Mouse (Mus musculus): ENCODE measurements around the gene Olfr1507.

Olfr1507 gene

DNA sequence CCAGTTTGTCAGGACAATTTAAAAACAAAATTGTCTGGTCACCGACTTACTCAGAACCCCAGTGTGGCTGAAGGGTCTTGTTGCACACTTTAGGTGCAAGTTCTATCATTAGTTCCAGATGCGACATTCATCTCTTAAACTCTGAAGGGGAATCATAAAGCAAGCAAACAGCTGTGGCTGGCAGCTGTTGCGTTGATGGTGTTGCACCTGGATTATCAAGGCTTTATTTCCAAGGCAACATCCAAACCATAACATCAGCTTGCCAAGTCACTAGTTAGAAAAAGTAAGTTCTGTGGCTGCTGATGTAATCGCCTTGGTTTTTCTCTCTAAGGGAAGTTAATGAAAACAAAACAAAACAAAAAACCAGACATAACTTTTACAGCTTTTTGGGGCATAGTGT, at the start of gene Olfr1507:
TSS of gene Olfr1507 (minus strand) at position 234 of the 400 bp plus-strand sequence.
- in situ Hi-C loops (cut with MseI, MboI), result no loop called here

DNA sequence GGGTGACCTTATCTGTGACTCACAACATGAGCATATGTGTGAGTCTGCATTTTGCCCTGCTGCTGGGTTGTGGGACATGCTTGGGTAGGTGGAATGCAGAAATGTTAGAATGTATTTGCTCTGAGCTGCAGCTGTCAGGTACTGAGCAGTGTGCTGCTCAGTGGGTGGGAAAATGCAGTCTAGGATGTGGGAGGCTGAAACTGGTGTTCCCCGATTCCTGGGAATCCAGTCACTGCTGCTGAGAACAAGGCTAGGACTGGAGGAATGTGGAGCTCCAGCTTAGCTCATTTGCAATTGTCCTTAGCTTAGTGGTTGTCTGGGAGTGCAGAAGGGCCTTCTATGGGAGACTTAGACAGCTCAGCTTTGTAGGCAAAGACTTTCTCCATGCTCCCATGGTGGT, 37.8 kb upstream of the Olfr1507 start:
- in situ Hi-C loops (cut with MseI, MboI), result no loop called here

DNA sequence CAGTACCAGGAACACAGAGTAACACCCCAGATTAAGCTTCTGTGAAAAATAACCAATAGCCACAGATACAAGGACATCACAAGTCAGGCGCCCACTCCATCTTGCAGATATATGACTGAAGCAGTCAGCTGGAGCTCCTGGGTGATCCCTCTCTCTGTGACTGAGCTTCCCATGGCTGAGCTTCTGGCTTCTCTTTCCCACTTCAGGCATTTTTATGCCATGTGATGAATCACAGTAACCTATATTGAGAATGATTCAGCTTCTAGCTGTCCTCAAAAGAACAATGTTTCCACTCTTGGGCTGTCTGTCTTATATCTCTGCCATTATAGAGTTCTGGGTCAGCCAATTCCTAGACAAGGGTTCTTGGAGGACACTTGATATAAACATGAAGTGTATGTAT, 29.4 kb upstream of the Olfr1507 start:
- in situ Hi-C loops (cut with MseI, MboI), result no loop called here

DNA sequence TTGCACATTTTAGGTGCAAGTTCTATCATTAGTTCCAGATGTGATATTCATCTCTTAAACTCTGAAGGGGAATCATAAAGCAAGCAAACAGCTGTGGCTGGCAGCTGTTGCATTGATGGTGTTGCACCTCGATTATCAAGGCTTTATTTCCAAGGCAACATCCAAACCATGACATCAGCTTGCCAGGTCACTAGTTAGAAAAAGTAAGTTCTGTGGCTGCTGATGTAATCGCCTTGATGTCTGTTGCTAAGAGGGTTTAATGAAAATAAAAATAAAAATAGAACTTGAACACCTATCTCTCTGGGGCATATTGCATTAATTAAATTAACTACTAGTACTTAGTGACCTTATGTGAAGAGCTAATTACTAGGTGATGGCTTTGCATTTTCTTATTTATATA, 28.2 kb downstream of the Olfr1507 start, which contains the start of gene Olfr1508:
TSS of gene Olfr1508 (minus strand) at position 101 of the 400 bp plus-strand sequence.
- in situ Hi-C loops (cut with MseI, MboI), result no loop called here

DNA sequence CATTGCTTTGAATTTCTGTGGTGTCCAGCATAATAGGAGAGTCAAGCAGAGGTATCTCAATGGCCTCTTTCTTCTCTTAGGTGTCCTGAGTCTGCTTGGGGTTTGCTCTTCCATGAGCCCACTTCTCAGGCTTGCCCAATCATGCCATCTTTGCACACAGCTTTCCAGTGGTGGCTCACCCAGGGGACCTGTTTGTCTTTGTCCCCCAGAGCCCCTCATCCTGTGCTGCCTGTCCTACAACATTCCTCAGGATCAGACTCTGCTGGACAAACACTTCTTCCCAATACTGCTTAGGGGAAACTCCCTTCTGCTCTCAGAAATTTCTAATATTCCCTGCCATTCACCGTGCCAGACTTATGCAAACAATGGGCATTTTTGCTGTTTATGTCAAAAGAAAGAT, 29.8 kb downstream of the Olfr1507 start:
- in situ Hi-C loops (cut with MseI, MboI), result no loop called here

DNA sequence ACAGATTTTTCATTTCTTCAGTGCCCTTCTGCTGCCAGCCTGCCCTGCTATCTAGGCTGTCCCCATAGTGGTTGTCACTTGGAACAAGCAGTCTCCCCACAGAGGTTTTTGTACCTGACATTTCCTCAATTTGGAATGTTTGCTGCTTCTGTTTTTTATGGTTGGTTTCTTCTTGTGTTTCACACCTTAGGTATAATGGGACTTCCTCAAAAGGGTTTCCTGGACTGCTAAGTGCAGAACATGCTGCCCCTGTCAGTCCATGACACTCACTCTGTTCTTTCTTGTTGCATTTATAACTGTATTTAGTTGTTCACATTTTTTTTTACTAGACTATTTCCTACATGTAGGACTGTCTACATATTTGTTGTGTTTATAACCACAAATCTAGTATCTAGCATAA, 33.6 kb downstream of the Olfr1507 start:
- in situ Hi-C loops (cut with MseI, MboI), result no loop called here

DNA sequence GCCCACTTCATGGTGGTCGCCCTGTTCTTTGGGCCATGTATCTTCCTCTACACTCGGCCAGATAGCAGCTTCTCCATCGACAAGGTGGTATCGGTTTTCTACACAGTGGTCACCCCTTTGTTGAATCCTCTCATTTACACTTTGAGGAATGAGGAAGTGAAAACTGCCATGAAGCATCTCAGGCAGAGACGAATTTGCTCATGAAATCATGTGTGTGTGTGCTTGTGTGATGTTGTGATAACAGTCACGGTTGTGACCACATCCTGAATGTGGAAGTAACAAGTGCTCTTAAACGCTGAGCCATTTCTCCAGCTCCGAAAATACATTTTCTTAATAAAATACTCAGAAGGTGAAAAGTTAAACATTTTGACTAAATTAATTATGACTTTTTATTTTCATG, 44.4 kb downstream of the Olfr1507 start:
- in situ Hi-C loops (cut with MseI, MboI), result no loop called here

DNA sequence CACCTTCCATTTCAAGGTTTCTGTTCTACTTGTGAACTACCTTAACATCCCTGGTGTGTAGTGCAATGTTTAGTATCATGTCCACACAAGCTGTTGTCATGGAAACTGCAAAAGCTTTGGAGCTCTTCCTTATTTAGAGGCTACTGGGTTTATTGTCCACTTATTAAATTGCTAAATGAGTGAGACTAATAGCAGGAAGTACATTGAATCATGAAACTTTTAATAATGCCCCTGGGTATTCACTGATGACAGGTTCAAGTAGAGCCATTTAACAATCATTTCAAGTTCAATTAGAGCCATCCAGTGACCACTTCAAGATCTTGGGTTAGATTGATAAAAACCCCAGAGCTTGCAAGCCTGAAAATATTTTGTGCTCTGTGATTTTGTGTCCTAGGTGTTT, 52.9 kb downstream of the Olfr1507 start, which contains the start of gene Olfr1509:
TSS of gene Olfr1509 (plus strand) at position 301 of the 400 bp plus-strand sequence.
- in situ Hi-C loops (cut with MseI, MboI), result no loop called here

Data from mouse trophoblast stem cell (cell line).